Mouse (Mus musculus): ENCODE data around the gene 9530003J23Rik.

Gene 9530003J23Rik

GRCm38 (mm10) chr10:117185399-117186089, 53.0 kb downstream of the 9530003J23Rik start:
- no peak for DNase-seq (ENCODE audit: low spot score in 2 of 2)

Data from right cerebral cortex, postnatal 36 days (tissue).